Mouse (Mus musculus) gastrocnemius, postnatal 25 days (tissue): ENCODE results near the gene Tti1. TPM values are rescaled to one million over a fixed set of nuclear protein-coding genes. Genes with fewer than 3 reads are reported as not detected.

Experiments used
- DNase-seq: peaks from one replicate; pipeline ENCODE4 v3.0.0; 2022
- total RNA-seq, 2 experiments: library from RNA; stranded (reverse); gene quantifications; 1 replicate in 1 of 2; 2 replicates in 1 of 2; pipeline ENCODE4 v1.2.3; 2021

Tti1 gene
- total RNA-seq, 2 experiments from 2014 or later = 15.1 to 17.9 TPM

DNA sequence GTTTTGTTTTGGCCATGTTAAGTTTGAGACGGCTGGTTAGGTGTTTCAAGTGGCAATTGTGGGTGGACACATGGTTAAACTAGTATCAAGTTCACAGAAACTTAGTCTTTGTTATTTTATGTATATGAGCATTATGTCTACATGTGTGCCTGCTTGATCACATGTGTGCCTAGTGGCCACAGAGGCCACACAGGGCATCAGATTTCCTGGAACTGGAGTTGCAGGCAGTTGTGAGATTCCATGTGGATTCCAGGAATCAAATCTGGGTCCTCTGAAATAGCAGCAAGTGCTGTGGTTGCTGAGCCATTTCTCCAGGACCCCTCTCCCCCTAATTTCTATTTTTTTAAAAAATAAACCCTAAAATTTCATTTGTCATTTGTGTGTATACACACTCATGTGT, 11.4 kb upstream of the Tti1 start:
- DNase-seq = no peak

DNA sequence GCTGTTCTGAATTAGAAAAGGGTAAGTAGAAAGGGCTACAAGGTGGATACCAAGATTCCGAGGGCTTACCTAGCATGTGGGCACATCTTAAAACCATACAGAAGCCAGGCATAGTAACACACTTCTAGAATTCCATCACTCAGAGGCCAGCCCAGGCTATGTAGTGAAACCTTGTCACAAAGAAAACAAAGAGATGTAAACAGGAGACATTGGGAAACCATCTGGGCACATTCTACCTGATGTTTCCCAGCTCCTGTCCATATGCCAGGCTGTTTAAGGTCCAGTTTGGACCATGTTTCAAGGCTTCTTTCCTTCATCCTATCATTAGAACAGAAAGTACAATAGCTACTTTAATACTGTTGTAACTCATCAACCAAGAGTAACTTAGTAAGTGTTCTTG, 9.3 kb upstream of the Tti1 start:
- DNase-seq = no peak

DNA sequence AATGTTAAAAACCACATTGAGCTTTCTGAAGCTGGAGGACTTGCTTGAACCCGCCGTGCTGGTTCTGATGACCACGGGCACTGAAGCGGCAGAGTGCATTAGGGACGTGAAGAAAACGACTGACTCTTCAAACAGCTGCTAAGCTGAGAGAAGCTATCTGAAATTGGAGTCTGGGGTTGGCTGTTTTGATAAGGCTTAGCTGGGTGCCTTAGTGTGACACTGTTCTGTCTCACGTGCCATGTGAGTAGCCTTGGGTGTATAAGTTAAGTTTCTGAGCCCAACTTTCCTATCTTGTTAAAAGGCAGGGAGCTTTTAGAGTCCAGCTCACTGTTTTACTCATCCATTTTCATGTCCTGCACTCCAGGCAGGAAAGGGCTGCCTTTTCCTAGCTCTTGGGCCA, 8.7 kb upstream of the Tti1 start:
- DNase-seq = no peak

DNA sequence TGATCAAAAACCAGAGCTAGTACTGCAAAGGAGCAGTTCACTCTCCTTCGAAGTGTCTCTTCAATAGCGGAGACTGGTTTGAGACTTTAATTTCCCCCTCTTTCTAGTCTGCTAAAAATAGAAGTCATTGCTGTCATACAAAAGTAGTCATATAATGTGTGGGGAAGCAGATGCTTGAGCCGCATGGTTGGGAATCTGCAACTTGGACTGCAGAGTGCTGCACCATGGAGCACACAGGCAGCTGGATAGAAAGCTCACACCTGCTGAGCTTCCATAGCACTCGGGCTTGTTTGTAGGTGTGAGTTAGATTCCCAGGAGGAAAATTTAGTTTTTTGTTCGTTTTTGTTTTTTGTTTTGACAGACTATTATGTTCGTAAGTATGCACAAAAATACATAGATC, 8.2 kb upstream of the Tti1 start:
- no peak for DNase-seq

DNA sequence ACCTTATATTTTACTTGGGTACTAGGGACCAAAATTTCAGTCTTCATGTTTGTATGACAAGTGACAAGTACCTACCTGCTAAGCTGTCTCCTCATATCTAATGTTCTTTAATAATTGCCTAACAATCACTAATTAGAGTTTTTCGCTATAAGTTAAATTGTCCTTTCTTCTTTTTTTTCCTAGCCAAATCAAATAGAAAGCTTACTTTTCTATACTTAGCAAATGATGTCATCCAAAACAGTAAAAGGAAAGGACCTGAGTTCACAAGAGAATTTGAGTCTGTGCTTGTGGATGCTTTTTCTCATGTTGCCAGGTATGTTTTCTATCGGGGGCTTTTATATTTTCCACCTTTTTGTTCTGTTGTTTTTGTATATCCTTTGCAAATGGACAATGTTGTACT, 7.6 kb upstream of the Tti1 start:
- no peak for DNase-seq

DNA sequence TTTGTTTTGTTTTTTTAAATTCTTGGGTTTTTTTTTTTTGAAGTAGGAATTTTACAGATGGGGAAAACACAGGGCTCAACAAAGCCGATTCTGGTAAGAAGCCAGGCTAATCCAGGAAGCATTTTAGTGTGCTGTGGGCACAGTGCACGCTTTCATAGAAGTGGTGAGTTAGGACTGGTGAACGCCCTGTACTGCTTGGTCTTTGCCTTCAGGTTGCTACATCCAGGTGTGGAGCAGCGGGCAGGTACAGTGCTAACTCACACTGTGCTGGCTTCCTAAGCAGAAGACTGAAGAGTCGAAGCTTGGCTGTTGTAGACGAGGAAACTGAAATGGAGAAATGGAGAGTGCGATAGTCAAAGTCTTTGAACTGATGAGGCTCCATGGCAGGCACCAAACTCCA, 1.8 kb upstream of the Tti1 start:
- DNase-seq = no peak

DNA sequence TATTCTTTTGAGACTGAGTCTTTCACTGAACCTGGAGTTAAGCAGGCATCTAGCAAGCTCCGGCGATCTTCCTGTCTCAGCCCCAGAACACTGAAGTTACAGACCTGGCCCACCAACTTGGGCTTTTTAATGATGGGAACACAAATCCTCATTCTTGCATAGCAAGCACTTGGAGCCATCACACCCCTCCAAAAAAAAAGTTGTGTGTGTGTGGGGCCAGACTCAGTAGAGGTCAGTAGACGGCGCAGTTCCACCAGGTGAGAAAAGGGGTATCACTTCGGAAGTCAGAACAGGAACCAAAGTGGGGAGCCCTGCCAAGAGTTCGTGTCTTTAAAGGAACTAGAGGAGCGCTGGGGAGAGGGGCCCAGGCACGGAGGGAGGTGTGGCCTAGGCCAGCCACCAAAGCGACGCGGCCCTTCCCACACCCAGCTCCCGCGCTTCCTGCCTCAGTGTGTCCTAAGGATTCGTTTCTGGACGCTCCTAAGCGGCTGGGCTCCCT, 329 bp downstream of the Tti1 start:
- DNase-seq = no peak

DNA sequence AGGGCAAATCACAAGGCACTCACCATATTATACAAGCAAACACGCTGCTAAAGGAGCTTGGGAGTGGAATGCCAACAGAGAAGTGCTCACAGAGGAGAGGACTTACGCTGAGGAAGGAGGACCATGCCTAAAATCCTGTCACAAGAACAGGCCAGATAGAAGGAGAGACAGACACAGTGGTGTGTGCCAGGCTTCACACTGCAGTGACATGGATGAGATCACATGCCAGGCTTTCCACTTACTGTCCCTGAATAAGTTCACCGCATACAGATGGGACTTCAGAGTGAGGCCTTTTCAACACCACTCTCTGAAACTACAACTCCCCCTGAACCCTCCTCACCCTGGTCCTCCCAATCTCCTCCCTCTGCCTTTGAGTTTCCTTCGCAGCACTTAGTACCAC, 10.9 kb downstream of the Tti1 start:
- DNase-seq = no peak

DNA sequence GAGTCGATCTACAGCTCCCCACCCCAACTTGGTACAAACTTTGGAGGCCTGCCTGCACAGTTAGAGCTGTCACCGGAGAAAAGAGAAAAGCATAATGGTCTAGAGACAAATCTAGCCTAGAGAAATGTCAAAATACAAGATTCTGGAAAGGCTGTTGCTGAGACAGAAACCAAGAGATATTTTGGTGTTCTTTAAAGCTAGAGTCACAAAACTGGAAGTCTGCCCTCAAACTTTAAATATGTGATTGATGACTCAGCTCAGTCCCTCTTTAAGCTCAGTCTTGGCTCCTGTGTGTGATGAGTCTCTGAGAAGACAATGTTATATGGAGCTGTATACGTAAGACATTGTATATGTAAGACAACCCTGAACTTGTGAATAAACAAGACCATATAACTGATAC, 15.6 kb downstream of the Tti1 start:
- DNase-seq = no peak

DNA sequence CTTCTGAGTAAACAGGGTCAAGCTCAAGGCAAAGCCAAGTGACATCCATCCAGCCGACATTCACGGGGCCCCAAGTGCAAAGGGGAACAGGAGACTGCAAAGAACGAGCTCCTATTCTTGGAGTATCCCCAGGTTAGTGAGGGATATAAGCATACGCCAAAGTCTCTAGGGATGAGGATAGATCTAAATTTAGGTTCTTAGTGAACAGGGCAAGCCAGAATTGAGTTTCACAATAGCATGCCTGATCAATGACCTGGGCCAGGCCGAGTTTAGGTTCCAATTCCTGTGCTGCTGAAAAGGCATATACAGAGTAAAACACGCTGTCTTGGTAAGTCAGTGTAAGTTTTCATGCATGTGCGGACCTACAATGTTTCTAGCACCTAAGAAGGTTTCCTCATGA, 18.9 kb downstream of the Tti1 start:
- no peak for DNase-seq

DNA sequence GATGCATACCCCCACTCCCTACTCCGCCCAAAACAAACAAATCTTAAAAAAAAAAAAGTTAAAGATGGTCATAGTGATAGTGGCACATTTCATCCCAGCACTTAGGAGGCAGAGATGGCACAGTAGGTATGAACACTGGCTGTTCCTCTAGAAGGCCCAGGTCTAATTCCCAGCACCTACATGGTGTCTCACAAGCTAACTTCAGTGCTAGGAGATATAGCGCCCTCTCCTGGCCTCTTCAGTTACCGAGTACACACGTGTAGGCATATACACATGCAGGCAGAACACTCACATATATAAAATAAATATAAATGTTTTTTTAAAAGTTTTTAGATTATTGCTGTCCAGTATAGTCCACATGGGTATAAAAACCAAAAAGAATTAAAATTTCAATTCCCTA, 22.6 kb downstream of the Tti1 start:
- no peak for DNase-seq

DNA sequence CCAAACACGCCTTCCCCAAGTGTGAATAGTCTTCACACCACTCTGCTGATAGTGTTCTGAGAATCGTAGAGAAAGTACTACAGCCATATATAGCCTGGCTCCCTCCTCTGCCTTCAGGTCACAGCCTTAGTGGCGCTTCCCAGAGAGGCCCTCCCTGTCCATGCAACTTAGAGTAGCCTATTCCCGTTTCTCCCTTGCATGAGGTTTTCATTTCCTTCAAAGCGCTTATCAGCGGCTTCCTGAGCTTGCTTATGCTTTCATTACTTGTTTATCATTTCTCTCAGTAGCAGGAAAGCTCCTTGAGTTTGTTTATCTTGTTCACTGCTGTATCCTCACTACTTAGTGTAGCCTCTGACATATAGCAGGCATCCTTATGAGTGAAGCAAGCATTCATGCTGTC, 23.6 kb downstream of the Tti1 start:
- DNase-seq = no peak

DNA sequence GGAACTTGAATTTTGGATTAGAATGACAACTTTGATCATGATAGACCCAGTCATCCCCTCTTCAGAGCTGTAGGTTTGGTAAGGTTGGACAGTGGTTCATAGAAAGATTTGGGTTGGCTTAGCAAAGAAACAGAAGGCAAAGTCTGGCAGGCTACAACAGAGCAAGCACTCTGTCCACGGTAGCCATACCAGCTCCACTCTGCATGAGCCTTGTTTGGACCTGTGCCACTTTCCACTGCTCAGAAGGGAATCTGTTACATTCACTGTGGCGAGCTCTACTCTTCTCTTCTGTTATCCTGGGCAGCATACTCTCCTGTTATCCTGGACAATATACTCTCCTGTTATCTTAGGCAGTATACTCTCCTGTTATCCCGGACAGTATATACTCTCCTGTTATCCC, 29.4 kb downstream of the Tti1 start:
- no peak for DNase-seq

DNA sequence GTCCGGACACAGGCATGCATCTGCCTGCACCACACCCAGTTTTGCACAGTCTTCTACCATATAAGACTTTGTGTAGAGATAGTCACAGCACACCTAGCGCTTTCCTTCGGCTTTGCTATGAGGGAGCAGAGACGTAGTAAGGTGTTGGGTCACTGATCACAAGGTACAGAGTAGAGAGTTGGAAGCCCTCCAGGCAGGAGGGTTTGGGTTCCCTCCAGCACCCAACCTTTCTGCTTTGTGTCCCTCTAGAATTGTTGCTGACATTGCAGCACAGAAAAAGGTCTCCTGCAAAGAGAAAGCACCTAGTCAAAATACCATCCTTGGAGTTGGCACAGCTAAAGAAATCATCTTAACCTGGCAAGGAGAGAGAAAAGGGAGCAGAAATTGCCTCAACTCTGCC, 35.7 kb downstream of the Tti1 start:
- DNase-seq = no peak

DNA sequence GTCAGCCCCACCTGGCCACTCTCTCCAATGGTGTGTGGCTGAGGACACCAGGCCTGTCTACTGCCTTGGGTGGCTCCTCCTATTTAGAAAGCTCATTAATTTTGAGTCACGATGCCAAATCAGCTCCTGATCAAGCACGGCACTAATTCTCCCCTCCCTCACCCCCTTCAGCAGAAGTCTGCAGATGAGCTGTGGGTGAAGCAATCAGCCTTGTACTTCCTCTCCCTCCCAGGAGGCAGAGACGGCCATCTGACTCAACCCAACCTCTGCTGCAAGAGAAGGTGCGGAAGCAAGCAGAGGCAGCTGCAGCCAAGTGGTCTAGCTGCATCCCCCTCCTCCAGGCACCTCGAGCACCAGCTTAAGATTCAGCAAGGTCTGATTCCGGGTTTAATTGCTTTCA, 37.2 kb downstream of the Tti1 start:
- no peak for DNase-seq

DNA sequence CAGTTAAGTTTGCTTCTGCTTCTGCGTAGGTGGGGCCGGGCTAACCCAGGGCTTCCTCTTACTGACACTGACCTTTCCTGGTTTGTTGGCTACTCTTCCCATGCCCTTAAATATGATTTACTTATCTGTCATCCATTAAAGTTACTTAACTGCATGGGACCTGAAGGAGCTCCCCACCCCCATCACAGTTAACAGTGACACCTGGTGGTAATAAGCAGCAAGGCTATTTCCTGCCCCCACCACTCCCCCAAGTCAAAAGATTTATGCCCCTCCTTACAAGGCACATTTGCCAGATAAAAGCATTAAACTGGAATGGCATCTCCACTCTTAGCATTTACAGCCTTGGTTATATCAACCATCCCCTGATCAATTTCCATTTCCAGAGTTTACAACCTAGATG, 38.3 kb downstream of the Tti1 start:
- no peak for DNase-seq

DNA sequence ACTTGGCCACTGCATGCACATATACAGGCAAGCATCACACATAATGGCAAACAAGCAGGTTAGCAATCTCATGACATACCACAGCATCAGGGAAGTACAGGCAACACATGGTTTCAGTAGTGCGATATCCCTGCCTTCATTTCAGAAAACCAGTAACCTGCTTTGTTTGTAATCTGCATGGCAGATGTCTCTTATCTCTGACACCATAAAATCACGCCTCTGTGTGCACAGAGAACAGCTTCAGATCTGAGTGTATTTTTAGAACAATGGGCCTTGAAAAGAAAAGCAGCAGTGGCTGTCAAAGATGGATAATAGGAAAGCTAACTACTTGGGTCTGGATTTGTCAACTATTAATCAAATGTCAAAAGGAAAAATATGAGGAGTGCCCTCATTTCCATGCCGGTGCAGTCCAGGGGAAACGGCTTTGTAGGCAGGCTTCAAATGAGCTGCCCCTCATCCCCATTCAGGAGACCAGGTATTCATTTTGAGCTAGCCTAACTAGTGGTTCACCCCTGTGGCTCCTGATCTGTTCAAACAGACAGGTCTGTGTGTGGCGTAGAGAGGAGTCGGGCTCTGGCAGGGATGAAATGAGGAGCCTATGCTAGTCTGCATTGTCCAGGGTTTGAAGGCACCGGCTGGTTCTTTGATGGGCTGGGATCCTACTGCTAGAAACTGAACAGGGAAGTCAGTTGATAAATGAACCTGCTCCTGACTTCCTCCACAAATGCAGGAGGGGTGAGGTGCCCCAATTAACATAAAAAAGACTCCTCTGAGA, 39.6 kb downstream of the Tti1 start:
- DNase-seq = no peak

DNA sequence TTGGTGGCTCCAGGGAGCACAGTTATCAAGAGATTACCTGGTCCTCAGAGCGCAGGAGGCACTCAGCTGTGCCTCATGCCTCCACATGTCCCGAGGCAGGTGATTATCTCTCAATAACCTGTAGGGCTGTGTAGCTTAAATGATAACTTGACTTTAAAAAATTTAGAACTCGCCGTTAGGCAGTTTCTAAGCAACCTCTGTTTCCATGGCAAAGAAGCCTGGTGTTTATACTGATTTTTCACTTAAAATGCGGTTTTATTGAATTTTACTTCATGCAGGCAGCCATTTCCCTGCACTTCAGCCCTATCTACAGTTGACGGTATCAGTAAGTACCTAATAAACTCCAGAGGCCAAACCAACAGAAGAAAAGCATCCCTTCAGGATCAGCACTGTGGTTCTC, 42.0 kb downstream of the Tti1 start:
- no peak for DNase-seq

DNA sequence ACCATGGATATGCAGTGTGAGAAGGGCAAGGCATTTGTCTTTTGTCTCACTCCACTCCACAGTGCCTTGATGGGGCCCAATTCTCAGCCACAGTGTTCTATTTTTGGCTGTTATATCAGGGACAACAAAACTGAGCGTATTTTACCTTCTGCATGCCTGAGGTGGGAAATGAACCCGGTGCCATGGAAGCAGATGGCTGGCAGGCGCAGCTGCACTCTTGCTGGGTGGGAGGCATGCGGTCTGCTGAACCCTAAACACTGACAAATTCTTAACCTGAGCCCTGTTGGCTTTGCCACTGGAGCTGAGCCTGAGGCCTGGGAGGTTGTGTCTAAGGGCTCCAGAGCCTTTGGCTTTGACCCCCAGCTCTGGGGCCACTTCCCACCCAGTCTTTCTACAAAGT, 42.6 kb downstream of the Tti1 start:
- no peak for DNase-seq

DNA sequence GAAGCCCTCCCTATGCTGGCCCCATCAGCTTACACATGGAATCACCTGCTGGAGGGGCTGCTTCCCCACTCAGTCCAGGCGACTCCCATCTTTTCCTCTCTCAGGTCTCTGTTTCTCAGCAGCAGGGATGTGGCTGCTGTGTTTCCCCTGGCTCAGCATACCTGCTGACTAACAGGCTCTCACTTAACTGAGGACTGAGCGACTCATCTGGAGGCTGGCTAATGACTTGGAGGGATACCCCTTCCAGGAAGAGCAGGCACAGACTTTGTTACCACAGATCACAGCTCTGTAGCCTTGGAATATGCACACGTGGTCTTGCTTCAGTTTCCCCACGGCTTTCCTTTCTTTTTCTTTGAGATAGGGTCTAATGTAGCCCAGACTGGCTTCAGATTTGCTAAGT, 45.0 kb downstream of the Tti1 start:
- no peak for DNase-seq

DNA sequence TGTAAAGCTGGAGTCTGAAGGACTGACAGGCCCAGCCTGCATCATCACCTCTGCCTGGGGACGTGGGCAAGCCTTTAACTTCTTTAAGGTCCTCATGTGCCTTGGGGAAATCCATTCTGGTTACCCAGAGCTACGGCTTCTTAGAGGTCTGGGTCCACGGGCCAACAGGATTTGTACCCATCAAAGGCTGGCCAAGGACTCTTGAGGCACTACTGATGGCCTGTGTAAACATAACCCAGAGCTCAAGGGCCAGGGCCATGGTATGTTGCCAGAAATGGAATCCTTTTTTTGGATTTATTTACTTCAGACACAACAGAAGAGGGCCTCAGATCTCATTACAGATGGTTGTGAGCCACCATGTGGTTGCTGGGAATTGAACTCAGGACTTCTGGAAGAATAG, 45.5 kb downstream of the Tti1 start:
- no peak for DNase-seq

DNA sequence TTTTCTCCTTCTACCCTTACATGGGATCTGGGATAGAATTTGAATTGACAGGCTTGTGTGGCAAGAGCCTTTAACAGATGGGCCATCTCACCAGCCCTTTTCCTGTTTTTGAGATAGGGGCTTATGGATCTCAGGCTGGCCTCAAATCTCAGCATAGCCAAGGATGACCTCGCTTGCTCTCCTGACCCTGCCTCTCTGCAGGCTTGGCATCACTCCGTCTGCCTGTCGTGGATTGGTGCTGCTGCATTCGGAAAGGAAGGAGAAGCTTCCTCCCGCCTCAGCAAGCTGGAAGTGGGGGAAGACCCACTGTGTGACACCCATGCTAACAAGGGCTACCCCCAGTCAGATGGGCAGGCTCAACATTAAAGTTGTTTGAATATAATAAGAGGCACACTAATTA, 49.0 kb downstream of the Tti1 start:
- DNase-seq = no peak

DNA sequence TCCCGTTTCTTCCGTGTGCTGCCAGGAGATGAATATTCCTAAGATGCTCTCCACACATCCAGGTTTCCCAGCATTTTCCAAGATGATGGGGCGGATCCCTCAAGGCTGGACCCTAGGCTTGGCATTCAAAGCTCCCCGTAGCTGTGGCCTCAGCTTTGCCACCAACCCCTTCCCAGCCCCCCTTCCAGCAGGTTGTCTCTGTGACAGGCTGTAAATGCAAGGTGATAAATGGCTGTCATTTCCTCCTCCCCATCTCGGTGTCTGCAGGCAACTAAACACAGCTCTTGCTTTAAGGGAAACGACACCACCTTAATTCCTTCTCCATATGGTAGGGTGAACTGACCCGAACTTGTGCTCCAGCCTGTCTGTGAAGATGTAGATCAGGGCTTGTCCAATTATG, 52.6 kb downstream of the Tti1 start:
- DNase-seq = no peak

DNA sequence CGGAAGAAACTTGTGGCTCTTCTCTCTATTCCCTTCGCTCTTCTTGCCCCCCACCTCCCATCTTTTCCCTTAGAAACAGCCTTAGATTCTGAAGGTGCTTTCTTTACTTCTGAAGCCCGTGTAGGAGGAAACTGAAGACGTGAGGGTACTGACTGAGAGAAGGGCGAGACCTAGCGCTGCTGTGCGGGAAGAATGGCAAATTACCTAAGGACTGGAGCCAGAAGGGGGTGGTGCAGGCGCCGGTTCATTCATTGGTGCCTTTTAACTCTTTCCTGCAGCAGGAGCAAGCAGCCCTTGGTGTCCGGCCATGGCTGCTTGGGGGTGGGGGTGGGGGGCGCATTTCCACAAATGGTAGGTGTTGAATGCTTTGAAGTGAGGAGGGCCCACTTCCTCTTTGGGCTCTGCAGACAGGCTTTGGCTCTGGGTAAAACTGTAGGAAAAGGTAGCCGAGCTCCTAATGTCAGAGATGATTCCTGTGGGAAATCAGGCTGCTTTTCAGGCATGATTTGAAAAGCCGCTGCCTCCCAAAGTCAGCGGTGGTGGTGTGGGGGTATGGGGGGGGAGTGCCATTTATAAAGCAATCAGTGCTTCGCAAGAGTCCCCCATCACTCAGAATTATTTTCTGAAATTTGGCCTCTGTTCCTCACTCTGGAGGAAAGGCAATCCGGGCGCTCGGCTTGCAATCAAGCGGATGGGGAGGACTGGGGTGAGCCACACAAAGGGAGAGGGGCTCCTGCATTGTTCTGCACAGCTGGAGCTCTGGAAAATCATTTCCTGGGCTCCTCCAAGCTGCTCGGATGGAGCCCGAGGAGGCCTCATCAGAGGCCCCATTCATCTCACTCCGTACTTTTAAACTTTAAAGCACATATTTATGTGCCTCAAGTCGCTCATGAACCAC, 53.4 kb downstream of the Tti1 start:
- no peak for DNase-seq
